Mouse (Mus musculus) forelimb bud, embryonic 11.5 days (tissue): ENCODE data around the gene Rmnd5b.
A peak's percentile ranks its signal among the peaks of the same experiment; 100 is the strongest.
"Not testable (repeated sequence)": the region's sequence is repeated elsewhere in the genome, so short reads cannot be mapped to it uniquely, and the experiment has no call there.

ENCODE experiments used
- DNase-seq: peaks from one replicate; pipeline ENCODE4 v3.0.0-alpha.2; 2012; ENCODE audit warnings: low read depth, low spot score

The Rmnd5b gene

DNA sequence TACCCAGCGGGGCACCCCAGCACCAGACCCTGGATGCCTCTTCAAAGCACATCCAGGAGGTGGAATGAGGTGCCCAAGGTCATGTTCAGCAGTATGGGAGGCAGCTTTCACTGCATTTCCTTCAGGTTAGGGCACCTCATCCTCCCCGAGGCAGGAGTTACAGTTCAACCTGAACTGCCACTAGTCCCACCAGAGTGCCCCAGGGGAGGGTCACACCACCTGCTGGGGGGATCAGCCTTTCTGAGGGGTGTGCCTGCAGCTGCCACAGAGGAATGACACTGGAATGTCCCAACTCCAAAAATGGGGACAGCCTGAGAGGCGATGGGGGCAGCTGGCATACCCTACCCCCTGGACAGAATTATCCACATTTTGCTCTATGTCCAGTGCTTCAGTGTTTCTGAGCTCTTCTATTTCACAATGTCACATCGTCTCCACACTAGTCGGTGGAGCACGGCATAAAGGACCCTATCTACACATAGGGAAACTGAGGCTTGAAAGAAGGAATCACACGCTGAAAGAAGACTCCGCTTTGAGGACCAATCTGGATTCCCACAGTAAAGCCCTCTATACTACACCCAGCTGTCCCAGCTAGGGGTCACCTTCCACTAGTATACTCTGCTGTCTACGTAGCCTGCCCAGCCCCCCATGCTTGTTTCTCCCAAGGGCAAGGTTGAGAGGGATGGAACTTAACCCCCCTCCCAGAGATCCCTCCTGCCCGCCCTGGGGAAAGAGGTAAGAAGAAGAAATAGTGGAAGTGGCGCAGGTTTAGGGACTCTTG lies 13.6 kb upstream of the Rmnd5b start:
- no peak for DNase-seq

DNA sequence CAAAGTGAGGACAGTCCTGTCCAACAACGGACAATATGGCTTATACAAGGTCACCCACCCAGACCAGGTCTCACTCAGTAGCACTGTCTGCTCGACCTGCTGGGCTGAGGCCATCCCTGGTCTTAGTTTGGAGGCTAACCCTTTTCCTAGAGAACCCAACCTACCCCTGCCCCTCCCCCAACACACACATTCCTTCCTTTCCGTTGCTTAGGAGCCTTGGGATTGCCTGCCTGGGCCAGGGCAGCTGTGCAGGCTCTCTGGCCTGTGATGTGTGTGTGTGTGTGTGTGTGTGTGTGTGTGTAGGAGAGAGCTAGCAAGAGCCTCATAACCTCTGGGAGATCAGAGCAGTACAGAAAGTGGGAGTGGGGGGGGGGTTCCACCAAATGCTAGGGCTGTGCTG lies 12.9 kb upstream of the Rmnd5b start:
- peak; percentile 73 for DNase-seq

- no peak for DNase-seq
Observed at GRCm38 (mm10) chr11:51646751-51647667, 11.3 kb upstream of the Rmnd5b start.

GRCm38 (mm10) chr11:51646245-51646644 lies 10.5 kb upstream of the Rmnd5b start:
- no peak for DNase-seq

DNA sequence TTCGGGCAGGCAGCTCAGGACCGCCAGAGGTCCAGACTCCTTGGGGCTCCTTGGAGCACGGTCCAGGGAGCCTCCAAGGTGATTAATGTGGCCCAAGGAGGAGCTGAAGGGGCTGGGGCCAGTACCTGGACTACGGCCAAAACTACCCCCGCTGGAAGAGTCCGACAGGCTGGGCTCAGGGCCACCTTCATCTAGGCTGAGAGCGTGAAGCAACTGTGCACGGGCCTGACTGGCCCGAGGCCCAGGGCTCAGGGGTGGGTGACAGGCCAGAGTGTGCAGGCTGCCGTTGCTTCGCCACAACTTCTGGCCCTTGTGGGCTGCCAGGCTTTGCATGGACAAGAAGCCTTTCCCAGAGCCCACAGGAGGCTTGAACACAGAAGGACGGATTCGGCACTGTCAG lies 9.6 kb upstream of the Rmnd5b start:
- DNase-seq = no peak

GRCm38 (mm10) chr11:51644217-51644616 lies 8.5 kb upstream of the Rmnd5b start:
- no peak for DNase-seq

DNA sequence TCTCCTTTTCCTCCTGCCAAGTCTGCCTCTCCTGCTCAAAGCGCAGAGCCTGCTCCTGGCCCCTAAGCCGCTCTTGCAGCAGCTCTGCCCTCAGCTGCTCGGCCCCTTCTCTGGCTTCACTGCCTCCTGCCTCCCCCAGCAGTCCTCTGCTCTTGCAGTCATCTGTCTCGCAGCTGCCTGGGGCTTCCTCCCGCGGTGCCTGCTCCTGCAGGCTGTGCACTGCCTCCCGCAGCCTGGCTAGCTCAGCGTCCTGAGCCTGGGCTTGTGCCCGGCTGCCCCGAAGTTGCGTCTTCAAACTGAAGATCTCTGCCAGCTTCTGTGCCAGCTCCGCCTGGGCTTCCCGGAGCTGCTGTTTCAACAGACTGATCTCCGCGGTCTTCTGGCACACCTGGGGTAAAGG lies 8.1 kb upstream of the Rmnd5b start:
- DNase-seq = no peak

DNA sequence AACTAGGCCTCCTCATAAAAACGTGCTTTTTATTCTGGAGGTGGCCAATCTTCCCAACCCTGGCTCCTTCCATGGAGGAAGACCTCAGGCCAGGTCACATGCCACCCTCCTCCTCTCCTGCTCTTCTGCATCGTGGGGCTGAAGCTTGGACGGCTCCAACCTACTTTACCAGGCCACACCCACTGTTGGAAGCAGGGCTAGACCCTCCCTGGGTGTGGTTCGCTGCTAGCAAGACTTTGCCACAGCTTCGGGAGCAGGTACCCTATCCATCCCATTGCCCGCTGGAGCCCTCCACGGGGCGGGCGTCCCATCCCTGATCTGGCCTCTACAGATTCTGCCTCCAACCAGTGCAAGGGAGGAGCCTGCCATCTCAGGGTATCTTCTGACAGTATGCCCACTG lies 7.5 kb upstream of the Rmnd5b start:
- no peak for DNase-seq

- no peak for DNase-seq
Observed at GRCm38 (mm10) chr11:51640748-51641147, 5.1 kb upstream of the Rmnd5b start.

DNA sequence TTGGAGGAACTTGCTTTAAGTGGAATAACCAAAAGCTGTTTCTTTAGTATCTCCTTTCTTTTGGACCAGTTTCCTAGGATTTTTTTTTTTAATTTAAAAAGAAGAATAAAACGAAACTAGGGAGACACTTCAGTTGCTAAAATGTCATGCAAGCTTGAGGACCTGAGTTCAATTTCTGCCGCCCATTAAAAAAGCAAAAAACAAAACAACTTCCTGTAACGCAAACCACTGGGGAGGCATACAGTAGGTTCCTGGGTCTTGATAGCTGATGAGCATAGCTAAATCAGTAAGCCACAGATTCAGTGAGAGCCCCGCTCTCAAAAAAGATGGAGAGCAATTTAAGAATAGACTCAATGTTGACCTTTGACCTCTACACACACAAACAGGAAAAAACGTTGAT lies 2.8 kb upstream of the Rmnd5b start:
- DNase-seq = no peak

- DNase-seq = peak; percentile 86
Observed at GRCm38 (mm10) chr11:51637971-51638414, 2.3 kb upstream of the Rmnd5b start.

DNA sequence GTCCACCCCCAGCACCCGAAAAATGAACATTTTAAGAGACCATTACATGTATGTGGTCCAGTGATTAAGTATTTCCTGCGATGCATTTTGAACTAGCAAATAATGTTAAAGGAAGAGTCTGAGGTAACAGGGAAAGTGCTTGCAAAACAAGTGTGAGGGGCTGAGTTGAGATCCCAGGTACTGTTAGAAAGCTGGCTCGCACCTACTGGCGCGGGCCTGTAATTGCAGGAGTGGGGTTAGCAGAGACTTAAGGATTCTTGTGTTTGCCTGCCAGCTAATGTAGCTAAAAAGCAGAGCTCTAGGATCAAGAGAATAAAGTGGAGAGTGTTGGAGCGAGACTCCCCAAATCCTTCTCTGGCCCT lies 608 bp upstream of the Rmnd5b start:
- peak; percentile 76 for DNase-seq

- DNase-seq = no peak
Observed at GRCm38 (mm10) chr11:51635127-51635524, 570 bp downstream of the Rmnd5b start.

GRCm38 (mm10) chr11:51633721-51634120 lies 2.0 kb downstream of the Rmnd5b start:
- no peak for DNase-seq

GRCm38 (mm10) chr11:51633200-51633599 lies 2.5 kb downstream of the Rmnd5b start:
- not testable (repeated sequence) for DNase-seq

DNA sequence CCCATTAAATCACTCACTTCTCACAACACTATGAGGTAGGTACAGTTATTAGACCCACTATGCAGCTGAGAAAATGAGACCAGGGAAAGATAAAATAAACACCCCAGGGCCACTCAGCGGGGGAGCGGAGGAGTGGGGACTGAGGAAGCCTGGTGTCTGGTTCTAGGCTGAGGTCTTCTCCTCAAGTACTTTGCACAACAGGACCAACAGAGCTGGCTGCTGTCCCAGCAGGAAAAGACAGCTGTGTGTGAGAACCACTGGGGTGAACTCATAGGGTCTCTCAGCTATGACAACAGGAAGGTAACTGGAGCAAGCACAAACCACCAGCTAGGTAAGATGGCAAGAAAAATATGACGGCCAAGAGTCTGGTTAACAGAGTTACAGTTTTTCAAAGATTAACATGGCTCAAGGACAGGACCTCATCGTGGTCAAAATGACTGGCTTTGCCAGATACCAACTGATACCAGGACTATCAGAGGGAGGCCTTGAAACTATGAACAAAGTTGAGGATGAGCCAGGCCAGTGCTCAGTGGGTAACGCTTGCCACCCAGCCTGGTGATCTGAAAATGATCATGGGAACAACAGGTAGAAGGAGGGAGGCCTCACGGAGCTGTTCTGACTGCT lies 3.5 kb downstream of the Rmnd5b start:
- no peak for DNase-seq

DNA sequence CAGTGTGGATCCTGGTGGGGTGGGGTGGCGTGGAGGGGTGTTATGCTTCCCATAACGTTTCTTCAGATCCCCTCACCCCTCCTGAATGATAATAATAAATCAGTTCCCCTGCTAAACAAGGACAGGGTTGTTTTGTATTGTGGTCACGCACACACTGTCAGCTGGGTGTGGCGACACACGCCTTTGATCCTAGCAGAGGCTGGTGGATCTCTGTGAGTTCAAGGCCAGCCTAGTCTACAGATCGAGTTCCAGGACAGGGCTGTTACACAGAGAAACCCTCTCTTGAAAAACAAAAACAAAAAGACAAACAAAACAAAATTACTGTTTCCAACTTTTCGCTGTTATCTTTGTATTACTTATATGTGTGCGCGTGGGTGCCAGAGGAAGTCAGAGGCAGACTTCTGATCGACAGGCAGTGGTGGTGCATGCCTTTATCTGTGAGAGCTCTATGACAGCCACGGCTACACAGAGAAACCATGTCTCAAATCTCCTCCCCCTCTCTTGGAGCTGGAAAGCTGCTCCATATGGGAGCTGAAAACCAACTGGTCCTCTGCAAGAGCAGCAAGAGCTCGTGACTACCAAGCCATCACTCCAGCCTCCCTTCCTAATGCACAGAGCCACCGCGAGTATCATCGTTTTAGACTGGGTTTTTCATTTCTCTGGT lies 5.9 kb downstream of the Rmnd5b start:
- DNase-seq = no peak

- no peak for DNase-seq
Observed at GRCm38 (mm10) chr11:51627907-51628306, 7.8 kb downstream of the Rmnd5b start.

- no peak for DNase-seq
Observed at GRCm38 (mm10) chr11:51627425-51627824, 8.3 kb downstream of the Rmnd5b start.

DNA sequence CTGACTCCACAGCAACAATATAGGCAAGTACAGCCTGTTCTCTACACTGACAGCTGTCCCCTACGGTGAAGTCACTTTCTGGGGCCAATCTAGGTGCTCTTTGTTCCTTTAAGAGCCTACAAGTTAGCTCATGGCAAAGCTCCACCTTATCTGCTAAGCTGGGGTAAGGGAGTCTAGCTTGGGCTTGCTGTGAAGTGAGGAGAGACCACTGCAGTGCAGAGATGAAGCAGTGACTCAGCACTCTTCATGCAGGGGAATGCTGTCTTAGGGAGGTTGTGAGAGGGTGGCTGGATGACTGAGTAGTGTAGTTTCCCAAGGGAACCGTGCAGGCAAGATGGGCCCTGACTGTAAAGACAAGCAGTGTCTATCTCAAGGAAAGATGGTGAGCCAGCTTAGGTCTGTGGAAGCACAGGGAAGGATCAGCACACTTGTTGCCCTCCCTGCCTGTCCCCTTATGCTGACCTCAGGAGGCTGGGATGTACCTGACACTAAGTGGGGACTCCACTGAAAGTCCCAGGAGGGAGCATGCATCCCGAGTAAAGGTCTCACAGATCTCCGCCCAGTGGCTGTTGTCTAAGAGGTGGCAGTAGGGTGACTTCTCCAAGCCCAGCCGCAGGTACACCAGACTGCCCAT lies 10.4 kb downstream of the Rmnd5b start:
- DNase-seq = no peak

GRCm38 (mm10) chr11:51622971-51623491 lies 12.7 kb downstream of the Rmnd5b start:
- DNase-seq = no peak
